Mouse (Mus musculus): ENCODE measurements around the gene Cfap44. TPM values are rescaled to one million over a fixed set of nuclear protein-coding genes. Genes with fewer than 3 reads are reported as not detected.

Gene Cfap44
- 10 to 100 TPM; 11.5 to 18.0 (median 17.3) TPM for total RNA-seq (2022)

- peak; percentile 87 to 91 for DNase-seq (ENCODE audit: low spot score in 2 of 2)
These were observed at the start of gene Cfap44 for GRCm38 (mm10) chr16:44394577-44395243. Cfap44 (plus strand) TSS chr16:44394796.

- peak; percentile 85 to 90 for DNase-seq (ENCODE audit: low spot score in 2 of 2)
These were observed 47.3 kb upstream of the Cfap44 start, which contains the start of gene Spice1 for GRCm38 (mm10) chr16:44347071-44347901. Spice1 (plus strand) TSS chr16:44347121.

GRCm38 (mm10) chr16:44349801-44350397 lies 44.7 kb upstream of the Cfap44 start:
- no peak for DNase-seq (ENCODE audit: low spot score in 2 of 2)

GRCm38 (mm10) chr16:44356291-44356690 lies 38.3 kb upstream of the Cfap44 start:
- no peak for DNase-seq (ENCODE audit: low spot score in 2 of 2)

- no peak for DNase-seq (ENCODE audit: low spot score in 2 of 2)
These were observed 36.9 kb upstream of the Cfap44 start for GRCm38 (mm10) chr16:44357571-44358268.

GRCm38 (mm10) chr16:44361921-44362890 lies 32.4 kb upstream of the Cfap44 start:
- peak in 1 of 2 experiments; percentile 32 for DNase-seq (ENCODE audit: low spot score in 2 of 2)

GRCm38 (mm10) chr16:44365522-44365921 lies 29.1 kb upstream of the Cfap44 start:
- no peak for DNase-seq (ENCODE audit: low spot score in 2 of 2)

GRCm38 (mm10) chr16:44375459-44375858 lies 19.1 kb upstream of the Cfap44 start:
- DNase-seq (ENCODE audit: low spot score in 2 of 2): no peak

- DNase-seq (ENCODE audit: low spot score in 2 of 2): no peak
These were observed 14.6 kb upstream of the Cfap44 start for GRCm38 (mm10) chr16:44380006-44380405.

GRCm38 (mm10) chr16:44381578-44381977 lies 13.0 kb upstream of the Cfap44 start:
- no peak for DNase-seq (ENCODE audit: low spot score in 2 of 2)

- no peak for DNase-seq (ENCODE audit: low spot score in 2 of 2)
These were observed 11.0 kb upstream of the Cfap44 start for GRCm38 (mm10) chr16:44383549-44383948.

- no peak for DNase-seq (ENCODE audit: low spot score in 2 of 2)
These were observed 10.3 kb upstream of the Cfap44 start for GRCm38 (mm10) chr16:44384251-44384650.

GRCm38 (mm10) chr16:44391877-44392548 lies 2.6 kb upstream of the Cfap44 start:
- DNase-seq (ENCODE audit: low spot score in 2 of 2): peak; percentile 57 to 65

GRCm38 (mm10) chr16:44404933-44405332 lies 10.3 kb downstream of the Cfap44 start:
- no peak for DNase-seq (ENCODE audit: low spot score in 2 of 2)

- DNase-seq (ENCODE audit: low spot score in 2 of 2): no peak
These were observed 12.6 kb downstream of the Cfap44 start for GRCm38 (mm10) chr16:44407211-44407610.

GRCm38 (mm10) chr16:44408290-44408689 lies 13.7 kb downstream of the Cfap44 start:
- no peak for DNase-seq (ENCODE audit: low spot score in 2 of 2)

- no peak for DNase-seq (ENCODE audit: low spot score in 2 of 2)
These were observed 15.6 kb downstream of the Cfap44 start for GRCm38 (mm10) chr16:44410176-44410575.

- no peak for DNase-seq (ENCODE audit: low spot score in 2 of 2)
These were observed 23.0 kb downstream of the Cfap44 start for GRCm38 (mm10) chr16:44417596-44417995.

GRCm38 (mm10) chr16:44421735-44422134 lies 27.1 kb downstream of the Cfap44 start:
- DNase-seq (ENCODE audit: low spot score in 2 of 2): no peak

- peak; percentile 50 to 65 for DNase-seq (ENCODE audit: low spot score in 2 of 2)
These were observed 28.9 kb downstream of the Cfap44 start for GRCm38 (mm10) chr16:44423499-44423898.

All from layer of hippocampus, adult 8-10 months (tissue).